In genomic region chr9:51185386-51185785, GRCm38 (mm10) we compare ENCODE assay signal across 20 mouse cellular contexts. TPM values are rescaled to one million over a fixed set of nuclear protein-coding genes. Genes with fewer than 3 reads are reported as not detected.
A peak's percentile ranks its signal among the peaks of the same experiment; 100 is the strongest.
DNase-seq lines count a peak whose midpoint lies in the region; ATAC-seq lines count a peak whose summit lies in the region.
"Had no signal": no experiment of that assay in that cellular context is flagged by ENCODE, and none has a peak within 500 bp of the region (broad histone marks: within the 10 kb centered on the region; RNA-seq: fewer than 3 reads in every experiment).

No protein-coding gene starts in this region.

- H3K9me3 ChIP-seq in hindbrain, embryonic 10.5 days, result no peaks in the 10 kb centered on the region
- no peaks in the 10 kb centered on the region for H3K9me3 ChIP-seq in hindbrain, embryonic 12.5 days (replicated peaks)
- H3K9me3 ChIP-seq: embryonic facial prominence, embryonic 10.5 days; heart, embryonic 10.5 days; limb, embryonic 15.5 days; midbrain, embryonic 10.5 days had no signal

- no peak overlapping the region for H3K9ac ChIP-seq in hindbrain, embryonic 12.5 days
- H3K9ac ChIP-seq: limb, embryonic 15.5 days; liver, postnatal 0 days had no signal

- 79% methylated on average over 4 of the region's 4 CpGs for WGBS in hindbrain, embryonic 10.5 days
- WGBS in hindbrain, embryonic 12.5 days, result 81% methylated on average over 4 of the region's 4 CpGs

- no peak overlapping the region for H3K27ac ChIP-seq in hindbrain, embryonic 10.5 days
- H3K27ac ChIP-seq in hindbrain, embryonic 12.5 days, result no peak overlapping the region
- H3K27ac ChIP-seq: embryonic facial prominence, embryonic 10.5 days; heart, embryonic 10.5 days; limb, embryonic 15.5 days; midbrain, embryonic 10.5 days had no signal

- DNase-seq in layer of hippocampus, adult 8-10 months (ENCODE audit: low spot score in 2 of 2), result peak; percentile 13 to 17
- DNase-seq in layer of hippocampus, postnatal 14 days (ENCODE audit: low spot score in 2 of 2), result no peak
- peak; percentile 37 to 78 for DNase-seq in frontal cortex, postnatal 36 days (ENCODE audit: low spot score in 2 of 2)
- DNase-seq in left cerebral cortex, postnatal 14 days (ENCODE audit: low spot score in 2 of 2), result peak; percentile 56 to 62
- peak; percentile 53 for DNase-seq in thymus, postnatal 0 days (ENCODE audit: low spot score)
- DNase-seq in neural tube, embryonic 10.5 days (ENCODE audit: extremely low spot score, low spot score), result no peak
- no peak for DNase-seq in hindbrain, embryonic 10.5 days (ENCODE audit: low spot score)
- DNase-seq: adrenal gland, postnatal 25 days; gastrocnemius, postnatal 36 days; liver, postnatal 0 days had no signal

- intact Hi-C loops in left cerebral cortex, postnatal 14 days (cut with DNase I), result no loop called here

- ATAC-seq in hindbrain, embryonic 12.5 days (ENCODE audit: low FRiP score), result no peak
- ATAC-seq: forebrain, embryonic 16.5 days; liver, postnatal 0 days had no signal

- no peak overlapping the region for H3K4me2 ChIP-seq in hindbrain, embryonic 12.5 days (replicated peaks)
- H3K4me2 ChIP-seq: limb, embryonic 15.5 days had no signal

- H3K4me3 ChIP-seq in hindbrain, embryonic 10.5 days, result no peak overlapping the region
- no peak overlapping the region for H3K4me3 ChIP-seq in hindbrain, embryonic 12.5 days
- H3K4me3 ChIP-seq: embryonic facial prominence, embryonic 10.5 days; erythroblast, embryonic 14.5 days; heart, embryonic 10.5 days; limb, embryonic 15.5 days; midbrain, embryonic 10.5 days had no signal

- no peaks in the 10 kb centered on the region for H3K36me3 ChIP-seq in hindbrain, embryonic 10.5 days
- no peaks in the 10 kb centered on the region for H3K36me3 ChIP-seq in hindbrain, embryonic 12.5 days
- H3K36me3 ChIP-seq: embryonic facial prominence, embryonic 10.5 days; heart, embryonic 10.5 days; limb, embryonic 15.5 days; midbrain, embryonic 10.5 days had no signal

- H3K4me1 ChIP-seq in hindbrain, embryonic 10.5 days (replicated peaks), result peaks cover 5% of the 10 kb centered on the region
- no peaks in the 10 kb centered on the region for H3K4me1 ChIP-seq in hindbrain, embryonic 12.5 days
- H3K4me1 ChIP-seq: embryonic facial prominence, embryonic 10.5 days; heart, embryonic 10.5 days; limb, embryonic 15.5 days; midbrain, embryonic 10.5 days had no signal

- no peaks in the 10 kb centered on the region for H3K27me3 ChIP-seq in hindbrain, embryonic 10.5 days (ENCODE audit: insufficient read depth, poor library complexity, severe bottlenecking)
- no peaks in the 10 kb centered on the region for H3K27me3 ChIP-seq in hindbrain, embryonic 12.5 days
- H3K27me3 ChIP-seq: limb, embryonic 15.5 days had no signal

RNA-seq across cellular contexts. Expression of gene Gm32742, which starts 20.1 kb away (rescaled TPM):
- under 1 TPM in 1 of 4 experiments, not detected in 3; 0.10 TPM for total RNA-seq in layer of hippocampus, adult 8-10 months (2022)
- total RNA-seq in layer of hippocampus, postnatal 14 days (2021), result not detected
- not detected for total RNA-seq in left cerebral cortex, postnatal 14 days (2021)
- 0.23 and 0.33 TPM in 2 replicates for polyA plus RNA-seq in thymus, postnatal 0 days (2015; fragmentation: Nextera tagmentation; extraction: Ambion mirVana)
- polyA plus RNA-seq in hindbrain, embryonic 10.5 days (2016; fragmentation: Nextera tagmentation; extraction: Ambion mirVana), result 0.03 TPM in 1 of 2 replicates, not detected in the other
- 0.05 and 0.06 TPM in 2 replicates for polyA plus RNA-seq in hindbrain, embryonic 12.5 days (2016; fragmentation: Nextera tagmentation; extraction: Ambion mirVana)
- total RNA-seq: adrenal gland, postnatal 25 days; gastrocnemius, postnatal 36 days; heart, postnatal 25 days; MEL had no signal
- polyA plus RNA-seq: erythroblast, embryonic 14.5 days; heart, embryonic 10.5 days; kidney, embryonic 14.5 days; limb, embryonic 15.5 days; liver, postnatal 0 days; midbrain, embryonic 10.5 days had no signal

RNA-seq across cellular contexts. Expression of gene Pou2af1, which starts 28.1 kb away (rescaled TPM):
- not detected for total RNA-seq in layer of hippocampus, adult 8-10 months (2022)
- not detected for total RNA-seq in layer of hippocampus, postnatal 14 days (2021)
- not detected for total RNA-seq in left cerebral cortex, postnatal 14 days (2021)
- polyA plus RNA-seq in thymus, postnatal 0 days (2015; fragmentation: Nextera tagmentation; extraction: Ambion mirVana), result 1.6 and 2.0 TPM in 2 replicates
- not detected in 2 replicates for polyA plus RNA-seq in hindbrain, embryonic 10.5 days (2016; fragmentation: Nextera tagmentation; extraction: Ambion mirVana)
- polyA plus RNA-seq in hindbrain, embryonic 12.5 days (2016; fragmentation: Nextera tagmentation; extraction: Ambion mirVana), result 0.23 TPM in 1 of 2 replicates, not detected in the other
- total RNA-seq: MEL had no signal
- polyA plus RNA-seq: embryonic facial prominence, embryonic 10.5 days; forebrain, embryonic 16.5 days; kidney, embryonic 14.5 days; midbrain, embryonic 10.5 days had no signal

Comparison
In these comparisons a context has a peak if more than half of its experiments do, and no peak if none do; other contexts are left out.
1. DNase-seq: peak in layer of hippocampus, adult 8-10 months (2 of 2), frontal cortex, postnatal 36 days (2 of 2), left cerebral cortex, postnatal 14 days (2 of 2) and thymus, postnatal 0 days (single experiment); none in layer of hippocampus, postnatal 14 days (0 of 2), neural tube, embryonic 10.5 days (single experiment) and hindbrain, embryonic 10.5 days (single experiment).